Mouse (Mus musculus): ENCODE results near the gene Tmtc4. TPM values are rescaled to one million over a fixed set of nuclear protein-coding genes. Genes with fewer than 3 reads are reported as not detected.

The Tmtc4 gene
- polyA plus RNA-seq, 1 experiment from 2014 or later, result 28.5 TPM

DNA sequence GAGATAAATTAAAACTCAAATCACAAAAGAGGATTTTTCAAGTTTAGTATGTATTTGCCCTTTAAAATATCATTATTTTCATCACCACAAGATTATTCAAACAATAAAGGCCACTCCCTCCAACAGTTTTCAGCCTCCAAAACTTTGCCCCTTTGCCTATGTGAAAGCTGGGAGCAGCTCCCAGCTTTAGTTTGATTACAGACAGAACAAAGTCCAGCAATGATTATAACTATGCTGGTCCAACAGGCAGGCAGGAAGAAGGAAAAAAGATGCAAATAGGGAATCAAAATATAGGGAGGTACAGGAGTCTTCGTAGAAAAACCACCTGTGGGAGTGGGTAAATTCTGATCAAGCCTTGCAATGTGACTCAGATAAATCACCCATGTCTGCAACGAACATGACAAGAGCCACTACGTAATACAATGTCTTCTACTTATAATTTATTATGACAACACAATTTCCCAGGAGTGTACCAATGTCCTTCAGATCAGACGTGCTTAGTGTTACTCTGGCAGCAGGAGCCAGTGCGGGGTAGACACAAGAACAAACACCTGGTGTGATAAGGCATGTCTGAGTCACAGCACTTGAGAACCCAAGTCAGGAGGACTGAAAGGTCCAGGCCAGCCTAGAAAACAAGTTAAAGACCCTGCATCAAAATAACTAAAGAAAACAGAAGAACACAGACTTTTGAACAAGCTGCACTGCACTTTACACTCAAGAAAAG, 74.3 kb downstream of the Tmtc4 start:
- no peak overlapping the region for H3K27ac ChIP-seq
- DNase-seq (ENCODE audit: low spot score), result no peak
- 89% methylated on average over 5 of the region's 5 CpGs for WGBS

DNA sequence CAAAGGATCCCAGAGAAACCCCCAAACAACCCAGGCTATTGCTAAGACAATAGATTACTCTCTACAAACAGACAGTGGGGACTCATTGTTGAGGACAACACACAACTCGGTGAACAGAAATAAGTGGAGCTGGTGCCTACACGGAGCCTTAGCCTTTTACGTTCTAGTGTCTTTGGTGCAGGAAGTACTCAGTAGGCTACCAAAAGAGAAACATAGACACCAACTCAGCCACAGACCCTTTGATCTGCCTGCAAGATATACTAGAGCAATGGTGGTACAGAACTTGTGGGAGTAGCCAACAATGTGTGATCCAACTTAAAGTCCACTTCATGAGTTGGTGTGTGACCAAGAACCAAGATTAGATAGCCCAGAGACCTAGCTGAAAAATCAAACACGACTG, 75.8 kb downstream of the Tmtc4 start:
- Histone ChIP-seq H3K9me3 (peaks cover 17% of the 10 kb centered on the region), H3K27me3 (ENCODE audit: insufficient read depth, poor library complexity, severe bottlenecking) (peaks cover 7% of the 10 kb centered on the region; the same call in 1 of the 2 replicates), H3K4me1 (replicated peaks) (peaks cover 8% of the 10 kb centered on the region), H3K36me3 (0 out of 2 replicates have a peak, but pooled peaks cover 3% of the 10 kb centered on the region), H3K27ac (no peak overlapping the region), H3K4me3 (no peak overlapping the region)
- WGBS, result 93% methylated on average over 4 of the region's 4 CpGs
- DNase-seq (ENCODE audit: low spot score), result no peak

More for the DNA sequence above, 74.3 kb downstream of the Tmtc4 start:
- Histone ChIP-seq H3K4me1 (replicated peaks) (peaks cover 12% of the 10 kb centered on the region), H3K4me3 (no peak overlapping the region), H3K9me3 (peaks cover 17% of the 10 kb centered on the region), H3K36me3 (0 out of 2 replicates have a peak, but pooled peaks cover 3% of the 10 kb centered on the region), H3K27me3 (ENCODE audit: insufficient read depth, poor library complexity, severe bottlenecking) (peaks cover 11% of the 10 kb centered on the region; the same call in 1 of the 2 replicates)

DNA sequence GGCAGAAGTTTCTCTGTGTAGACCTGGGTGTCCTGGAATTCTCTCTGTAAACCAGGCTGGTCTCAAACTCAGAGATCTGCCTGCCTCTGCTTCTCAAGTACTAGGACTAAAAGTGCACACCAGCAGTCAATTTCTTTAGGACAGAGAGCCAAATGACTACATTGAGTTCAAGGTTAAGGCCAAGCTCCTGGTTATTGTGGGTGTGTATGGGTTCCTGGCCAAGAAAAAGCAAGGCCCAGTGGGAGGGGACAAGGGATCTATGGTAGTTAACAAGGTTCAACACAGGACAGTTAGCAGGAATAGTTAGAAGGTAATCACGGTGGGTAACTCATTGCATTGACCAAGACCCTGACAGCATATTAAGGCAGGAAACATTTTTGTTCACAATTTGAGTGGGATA, 78.8 kb downstream of the Tmtc4 start:
- no peak for DNase-seq (ENCODE audit: low spot score)
- 0 out of 2 replicates have a peak, but pooled peaks cover 3% of the 10 kb centered on the region for H3K36me3 ChIP-seq
- H3K4me1 ChIP-seq (replicated peaks), result no peaks in the 10 kb centered on the region
- no peaks in the 10 kb centered on the region for H3K27me3 ChIP-seq (ENCODE audit: insufficient read depth, poor library complexity, severe bottlenecking)
- peaks cover 17% of the 10 kb centered on the region for H3K9me3 ChIP-seq
- H3K27ac ChIP-seq, result no peak overlapping the region
- H3K4me3 ChIP-seq, result no peak overlapping the region
- 84% methylated on average over 1 of the region's 1 CpGs for WGBS

DNA sequence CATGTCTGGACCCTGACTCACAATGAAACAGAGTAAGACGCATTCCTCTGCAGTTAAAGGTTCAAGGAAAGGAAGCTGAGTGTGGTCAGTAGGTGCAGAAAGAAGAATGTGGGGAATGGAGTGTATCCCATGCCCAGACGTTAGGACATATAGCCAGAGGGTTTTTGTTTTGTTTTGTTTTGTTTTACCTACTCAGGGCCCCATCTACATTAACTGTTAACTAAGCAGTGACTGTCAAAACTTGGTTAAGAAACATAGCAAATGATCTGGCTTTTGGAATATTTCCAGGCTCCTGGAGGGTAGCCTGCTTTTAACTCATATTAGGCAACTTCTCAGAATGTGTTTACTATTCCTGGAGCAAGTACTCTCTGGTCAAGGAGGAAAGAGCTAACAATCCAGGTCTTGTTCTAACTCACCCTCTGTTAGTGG, 79.9 kb downstream of the Tmtc4 start:
- H3K4me1 ChIP-seq (replicated peaks), result no peaks in the 10 kb centered on the region
- H3K9me3 ChIP-seq, result peaks cover 17% of the 10 kb centered on the region
- no peak overlapping the region for H3K27ac ChIP-seq
- WGBS, result 71% methylated on average over 2 of the region's 2 CpGs
- H3K4me3 ChIP-seq, result no peak overlapping the region
- no peaks in the 10 kb centered on the region for H3K27me3 ChIP-seq (ENCODE audit: insufficient read depth, poor library complexity, severe bottlenecking)
- DNase-seq (ENCODE audit: low spot score), result no peak
- 0 out of 2 replicates have a peak, but pooled peaks cover 3% of the 10 kb centered on the region for H3K36me3 ChIP-seq

DNA sequence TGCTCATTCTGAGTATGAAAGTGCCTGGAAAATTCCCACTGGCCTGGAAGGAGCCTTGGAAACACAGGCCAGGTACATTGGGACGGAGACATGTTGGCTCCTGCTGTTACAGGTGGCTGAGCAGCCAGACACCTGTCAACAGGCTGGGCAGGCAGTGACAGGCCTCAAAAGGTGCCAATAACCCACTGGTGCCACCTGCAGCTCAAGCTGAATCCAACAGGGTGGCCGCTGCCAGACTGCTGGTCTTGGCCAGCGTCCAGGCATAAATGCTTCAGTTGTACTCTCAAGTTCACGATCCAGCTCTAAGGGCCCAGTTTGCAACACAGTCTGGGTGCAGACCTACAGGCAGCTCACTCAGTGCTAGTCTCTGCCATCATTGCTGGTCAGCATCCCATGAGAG, 81.0 kb downstream of the Tmtc4 start:
- WGBS, result 83% methylated on average over 4 of the region's 4 CpGs
- no peak for DNase-seq (ENCODE audit: low spot score)

DNA sequence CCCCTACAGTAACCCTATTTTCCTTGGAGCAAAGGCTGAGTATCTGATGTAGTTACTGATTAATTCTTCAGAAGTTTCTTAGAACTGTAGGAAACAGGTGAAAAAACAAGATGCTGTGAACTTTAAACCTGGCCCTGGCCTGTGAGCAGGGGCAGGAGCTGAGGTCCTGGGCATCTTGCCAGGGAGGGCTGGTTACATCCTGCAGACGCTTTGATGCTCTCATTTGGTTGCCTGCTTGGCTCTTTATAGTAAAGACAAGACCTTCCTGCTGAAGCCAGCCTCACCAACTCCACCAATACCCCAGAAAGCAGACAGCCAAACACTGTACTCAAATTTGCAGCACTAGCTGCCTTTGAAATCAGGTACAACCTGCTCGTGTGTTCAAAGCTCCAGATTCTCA, 81.7 kb downstream of the Tmtc4 start:
- Histone ChIP-seq H3K4me3 (no peak overlapping the region), H3K4me1 (replicated peaks) (no peaks in the 10 kb centered on the region), H3K36me3 (0 out of 2 replicates have a peak, but pooled peaks cover 2% of the 10 kb centered on the region), H3K9me3 (peaks cover 4% of the 10 kb centered on the region), H3K27ac (no peak overlapping the region), H3K27me3 (ENCODE audit: insufficient read depth, poor library complexity, severe bottlenecking) (no peaks in the 10 kb centered on the region)
- no peak for DNase-seq (ENCODE audit: low spot score)
- 86% methylated on average over 2 of the region's 2 CpGs for WGBS

More for the DNA sequence above, 81.0 kb downstream of the Tmtc4 start:
- Histone ChIP-seq H3K27ac (no peak overlapping the region), H3K9me3 (peaks cover 8% of the 10 kb centered on the region), H3K4me3 (no peak overlapping the region), H3K36me3 (0 out of 2 replicates have a peak, but pooled peaks cover 3% of the 10 kb centered on the region), H3K4me1 (replicated peaks) (no peaks in the 10 kb centered on the region), H3K27me3 (ENCODE audit: insufficient read depth, poor library complexity, severe bottlenecking) (no peaks in the 10 kb centered on the region)

DNA sequence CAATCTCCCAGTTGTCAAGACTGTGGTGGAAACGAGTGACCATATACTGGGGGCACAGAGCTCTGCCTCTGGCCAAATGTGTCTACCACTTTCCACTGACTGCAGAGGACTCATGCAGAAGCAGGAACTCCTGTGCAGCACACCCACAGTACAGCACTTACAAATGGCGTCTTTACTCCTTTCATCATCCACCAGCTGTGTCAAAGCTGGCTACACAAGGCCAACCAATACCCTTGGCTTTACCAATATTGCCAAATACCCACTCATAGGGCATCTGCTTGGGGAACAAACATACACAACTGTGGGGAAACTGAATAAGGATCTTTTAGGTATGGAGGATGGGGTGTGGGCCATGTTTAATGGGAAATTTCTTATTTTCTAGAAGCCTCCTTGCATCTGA, 82.1 kb downstream of the Tmtc4 start:
- Histone ChIP-seq H3K36me3 (no peaks in the 10 kb centered on the region), H3K9me3 (peaks cover under 1% of the 10 kb centered on the region; the same call in 1 of the 2 replicates), H3K4me1 (replicated peaks) (no peaks in the 10 kb centered on the region), H3K27me3 (ENCODE audit: insufficient read depth, poor library complexity, severe bottlenecking) (no peaks in the 10 kb centered on the region), H3K27ac (no peak overlapping the region), H3K4me3 (no peak overlapping the region)
- WGBS, result 83% methylated on average over 2 of the region's 2 CpGs
- no peak for DNase-seq (ENCODE audit: low spot score)

DNA sequence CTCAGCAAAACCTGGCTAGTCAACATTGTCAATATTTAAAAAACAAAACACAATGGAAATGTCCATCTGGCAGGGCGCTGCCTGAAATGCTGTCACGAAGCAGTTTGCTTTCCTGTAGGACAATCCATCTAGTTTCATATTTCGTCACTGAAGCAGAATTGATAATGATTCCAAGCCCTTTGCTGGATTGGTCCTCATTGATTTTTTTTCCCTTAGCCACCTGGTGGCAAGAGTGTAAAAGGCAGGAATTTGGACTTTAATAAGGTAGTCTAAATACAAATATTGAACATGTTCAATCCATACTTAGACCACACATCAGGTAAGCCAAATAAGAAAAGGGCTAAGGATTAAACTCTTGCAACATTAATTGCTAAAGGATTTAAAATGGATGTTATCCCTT, 82.7 kb downstream of the Tmtc4 start:
- Histone ChIP-seq H3K27me3 (ENCODE audit: insufficient read depth, poor library complexity, severe bottlenecking) (no peaks in the 10 kb centered on the region), H3K4me1 (replicated peaks) (no peaks in the 10 kb centered on the region), H3K36me3 (no peaks in the 10 kb centered on the region), H3K9me3 (no peaks in the 10 kb centered on the region), H3K4me3 (no peak overlapping the region), H3K27ac (no peak overlapping the region)
- DNase-seq (ENCODE audit: low spot score), result no peak
- 78% methylated on average over 3 of the region's 3 CpGs for WGBS

DNA sequence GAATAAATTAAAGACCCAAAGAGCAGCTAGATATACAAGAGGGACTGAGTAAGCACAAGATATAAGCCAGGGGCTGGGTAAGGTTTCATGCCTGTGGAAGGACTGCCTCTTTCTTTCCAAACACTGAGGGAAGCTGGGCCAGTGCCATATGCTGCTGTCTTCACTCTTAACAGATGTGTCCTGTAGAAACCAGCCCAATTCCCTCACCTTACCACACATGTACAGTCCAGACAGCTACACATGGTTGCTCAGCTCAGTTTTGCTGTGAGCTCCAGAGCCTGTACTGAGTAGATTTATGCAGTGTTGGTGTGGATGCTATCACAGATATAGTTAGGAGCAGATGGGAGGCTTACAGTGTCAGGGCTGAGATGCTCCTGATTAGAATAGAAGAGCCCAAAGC, 83.2 kb downstream of the Tmtc4 start:
- H3K9me3 ChIP-seq, result no peaks in the 10 kb centered on the region
- H3K27me3 ChIP-seq (ENCODE audit: insufficient read depth, poor library complexity, severe bottlenecking), result no peaks in the 10 kb centered on the region
- no peak overlapping the region for H3K4me3 ChIP-seq
- H3K4me1 ChIP-seq (replicated peaks), result no peaks in the 10 kb centered on the region
- H3K27ac ChIP-seq, result no peak overlapping the region
- DNase-seq (ENCODE audit: low spot score), result no peak
- H3K36me3 ChIP-seq, result no peaks in the 10 kb centered on the region

DNA sequence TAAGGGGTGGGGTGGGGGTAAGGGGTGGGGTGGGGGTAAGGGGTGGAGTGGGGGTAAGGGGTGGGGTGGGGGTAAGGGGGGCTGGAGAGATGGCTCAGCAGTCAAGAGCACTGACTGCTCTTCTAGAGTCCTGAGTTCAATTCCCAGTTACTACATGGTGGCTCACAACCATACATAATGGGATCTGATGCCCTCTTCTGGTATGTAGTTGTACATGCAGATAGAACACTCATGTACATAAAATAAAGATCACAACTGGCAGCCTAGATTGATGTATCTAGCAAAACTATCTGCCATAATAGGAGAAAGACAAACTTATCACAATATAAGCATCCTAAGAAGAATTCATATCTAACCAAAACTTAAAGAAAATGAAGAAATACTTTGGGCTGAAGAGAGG, 85.3 kb downstream of the Tmtc4 start:
- Histone ChIP-seq H3K36me3 (no peaks in the 10 kb centered on the region), H3K27me3 (ENCODE audit: insufficient read depth, poor library complexity, severe bottlenecking) (no peaks in the 10 kb centered on the region), H3K9me3 (no peaks in the 10 kb centered on the region), H3K27ac (no peak overlapping the region), H3K4me1 (replicated peaks) (no peaks in the 10 kb centered on the region), H3K4me3 (no peak overlapping the region)
- no peak for DNase-seq (ENCODE audit: low spot score)

DNA sequence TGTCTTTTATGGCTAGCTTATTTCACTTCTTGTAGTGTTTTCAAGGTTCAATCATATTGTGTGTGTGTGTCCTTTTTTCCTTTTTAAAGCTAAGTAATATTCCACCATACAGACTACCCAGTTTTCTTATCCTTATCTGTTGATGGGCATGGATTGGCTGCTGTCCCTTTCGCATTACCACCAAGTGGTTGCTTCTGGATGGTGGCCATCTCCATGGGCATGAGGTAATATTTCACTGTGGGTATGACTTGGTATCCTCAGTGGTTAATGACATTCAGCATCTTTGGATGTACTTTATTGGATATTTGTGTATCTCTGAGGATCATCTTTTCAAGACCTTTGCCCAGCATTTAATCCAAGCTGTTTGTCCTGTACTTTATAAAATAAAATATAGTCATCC, 87.7 kb downstream of the Tmtc4 start:
- no peak overlapping the region for H3K4me3 ChIP-seq
- no peaks in the 10 kb centered on the region for H3K4me1 ChIP-seq (replicated peaks)

DNA sequence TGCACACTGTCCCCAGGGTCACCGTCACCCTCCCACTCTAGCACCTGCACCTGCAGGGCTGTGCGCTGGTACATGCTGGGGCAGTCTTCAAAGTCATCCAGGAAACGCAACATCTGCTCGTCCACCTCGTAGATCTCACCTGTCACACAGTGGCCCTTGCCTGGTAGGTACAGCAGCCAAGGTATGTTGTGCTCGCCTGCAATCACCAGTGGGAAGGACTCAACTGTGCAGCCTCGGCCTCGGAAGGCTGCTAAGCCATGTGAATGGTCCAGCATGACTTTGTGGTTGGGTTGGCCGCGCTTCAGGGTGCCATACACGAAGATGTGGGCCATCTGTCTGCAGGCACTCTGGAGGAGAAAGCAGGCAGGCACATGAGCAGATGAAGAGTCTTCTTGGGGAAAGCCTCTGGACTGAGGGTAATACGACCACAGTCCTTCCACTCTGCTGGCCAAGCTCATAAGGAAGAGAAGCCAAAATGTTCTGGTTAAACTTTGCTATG, 92.3 kb downstream of the Tmtc4 start:
- H3K27ac ChIP-seq, result no peak overlapping the region
- 93% methylated on average over 12 of the region's 12 CpGs for WGBS
- no peak for DNase-seq (ENCODE audit: low spot score)
- 0 out of 2 replicates have a peak, but pooled peaks cover 3% of the 10 kb centered on the region for H3K36me3 ChIP-seq
- H3K9me3 ChIP-seq, result no peaks in the 10 kb centered on the region
- H3K4me3 ChIP-seq, result no peak overlapping the region
- no peaks in the 10 kb centered on the region for H3K4me1 ChIP-seq (replicated peaks)
- H3K27me3 ChIP-seq (ENCODE audit: insufficient read depth, poor library complexity, severe bottlenecking), result no peaks in the 10 kb centered on the region

More for the DNA sequence above, 87.7 kb downstream of the Tmtc4 start:
- 98% methylated on average over 1 of the region's 1 CpGs for WGBS
- Histone ChIP-seq H3K27ac (no peak overlapping the region), H3K27me3 (ENCODE audit: insufficient read depth, poor library complexity, severe bottlenecking) (no peaks in the 10 kb centered on the region), H3K9me3 (no peaks in the 10 kb centered on the region), H3K36me3 (0 out of 2 replicates have a peak, but pooled peaks cover 3% of the 10 kb centered on the region)
- no peak for DNase-seq (ENCODE audit: low spot score)

DNA sequence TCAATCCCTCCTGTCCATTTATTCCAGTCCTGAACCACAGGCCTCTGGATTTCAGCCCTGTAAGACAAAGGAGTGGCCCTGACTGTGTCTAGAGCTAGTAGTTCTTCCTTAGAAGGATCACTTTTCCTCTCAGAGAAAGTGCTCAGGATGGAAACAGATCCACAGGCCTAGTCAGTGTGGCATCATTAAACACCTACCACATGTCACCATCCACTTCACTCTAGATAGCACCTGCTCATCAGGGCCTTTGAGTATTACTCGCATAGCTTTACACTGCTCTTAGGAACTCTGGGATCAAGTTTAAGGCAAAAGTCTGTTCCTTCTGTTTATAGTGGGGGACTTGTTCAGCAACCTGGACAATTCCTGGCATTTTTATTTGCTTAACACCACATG, 95.4 kb downstream of the Tmtc4 start:
- Histone ChIP-seq H3K36me3 (0 out of 2 replicates have a peak, but pooled peaks cover 3% of the 10 kb centered on the region), H3K27ac (no peak overlapping the region), H3K9me3 (no peaks in the 10 kb centered on the region), H3K4me1 (replicated peaks) (peaks cover 9% of the 10 kb centered on the region), H3K4me3 (no peak overlapping the region), H3K27me3 (ENCODE audit: insufficient read depth, poor library complexity, severe bottlenecking) (no peaks in the 10 kb centered on the region)
- no peak for DNase-seq (ENCODE audit: low spot score)
- WGBS, result 94% methylated on average over 1 of the region's 1 CpGs
